Comparison of ENCODE assay signal across 8 mouse cellular contexts in genomic region chr4:100527554-100528001, GRCm38 (mm10). TPM values are rescaled to one million over a fixed set of nuclear protein-coding genes. Genes with fewer than 3 reads are reported as not detected.
A peak's percentile ranks its signal among the peaks of the same experiment; 100 is the strongest.
DNase-seq lines count a peak whose midpoint lies in the region; ATAC-seq and TF ChIP-seq lines count a peak whose summit lies in the region.

No protein-coding gene starts in this region.

- no peak for TF ChIP-seq EP300 in lung, postnatal 0 days (IDR thresholded peaks at IDR 0.05)

- ATAC-seq in lung, postnatal 0 days = peak; percentile 77
- no peak; the same call in 1 of the 2 replicates for ATAC-seq in forebrain, embryonic 12.5 days (ENCODE audit: low FRiP score)
- peak; percentile 88 for ATAC-seq in intestine, embryonic 16.5 days
- 0 out of 2 replicates have a peak, but pooled peaks have one; percentile 44 for ATAC-seq in neural tube, embryonic 12.5 days (ENCODE audit: low FRiP score, low read depth)
- ATAC-seq in megakaryocyte progenitor cell, adult 5-6 weeks (replicated peaks; ENCODE audit: poor library complexity) = no peak

- 0 out of 2 replicates have a peak, but pooled peaks cover 3% of the 10 kb centered on the region for H3K27me3 ChIP-seq in lung, postnatal 0 days (replicated peaks; ENCODE audit: insufficient read depth, low read length)
- peaks cover 42% of the 10 kb centered on the region for H3K27me3 ChIP-seq in forebrain, embryonic 12.5 days
- H3K27me3 ChIP-seq in intestine, embryonic 16.5 days (replicated peaks; ENCODE audit: control insufficient read depth, insufficient read depth, low read length) = no peaks in the 10 kb centered on the region
- H3K27me3 ChIP-seq in neural tube, embryonic 12.5 days (replicated peaks) = peaks cover 15% of the 10 kb centered on the region

- no peak for TF ChIP-seq CTCF in lung, postnatal 0 days (IDR thresholded peaks at IDR 0.05)
- no peak for TF ChIP-seq CTCF in lung, adult 2 months (IDR thresholded peaks at IDR 0.05; ENCODE audit: insufficient read depth, low read length)

- peaks cover 6% of the 10 kb centered on the region; the same call in 1 of the 2 replicates for H3K4me1 ChIP-seq in lung, postnatal 0 days (ENCODE audit: insufficient read depth, low read depth, low read length)
- no peaks in the 10 kb centered on the region for H3K4me1 ChIP-seq in lung, adult 2 months (ENCODE audit: control insufficient read depth, insufficient read depth, low read length)
- H3K4me1 ChIP-seq in forebrain, embryonic 12.5 days = peaks cover 26% of the 10 kb centered on the region
- H3K4me1 ChIP-seq in intestine, embryonic 16.5 days (ENCODE audit: control insufficient read depth, insufficient read depth, low read length) = peaks cover 7% of the 10 kb centered on the region
- H3K4me1 ChIP-seq in neural tube, embryonic 12.5 days = peaks cover 10% of the 10 kb centered on the region; the same call in 1 of the 2 replicates

- no peak for TF ChIP-seq POLR2A in lung, adult 2 months (IDR thresholded peaks at IDR 0.05; ENCODE audit: borderline replicate concordance, extremely low read depth, low read depth, low read length)

- DNase-seq in lung, postnatal 0 days (ENCODE audit: low spot score) = peak; percentile 64
- DNase-seq in lung, adult 2 months = no peak
- DNase-seq in frontal cortex, postnatal 10 days (ENCODE audit: low spot score in 2 of 2) = no peak
- DNase-seq in c-Kit-positive CD71-positive TER-119-positive erythroid progenitor cells, embryonic 14.5 days (ENCODE audit: low spot score) = no peak

- peak overlapping the region; percentile 19 for H3K4me3 ChIP-seq in lung, postnatal 0 days (ENCODE audit: low read depth, low read length)
- no peak overlapping the region for H3K4me3 ChIP-seq in lung, adult 2 months (replicated peaks; ENCODE audit: extremely low read depth, low read depth, low read length)
- peak overlapping the region; percentile 22; the same call in 1 of the 2 replicates for H3K4me3 ChIP-seq in forebrain, embryonic 12.5 days (replicated peaks)
- H3K4me3 ChIP-seq in intestine, embryonic 16.5 days (ENCODE audit: low read length) = peak overlapping the region; percentile 33
- H3K4me3 ChIP-seq in neural tube, embryonic 12.5 days = no peak overlapping the region

- no peaks in the 10 kb centered on the region for H3K36me3 ChIP-seq in lung, postnatal 0 days (ENCODE audit: insufficient read depth, low read length)
- no peaks in the 10 kb centered on the region for H3K36me3 ChIP-seq in forebrain, embryonic 12.5 days (replicated peaks)
- H3K36me3 ChIP-seq in intestine, embryonic 16.5 days (ENCODE audit: control insufficient read depth, insufficient read depth, low read length) = no peaks in the 10 kb centered on the region
- H3K36me3 ChIP-seq in neural tube, embryonic 12.5 days = no peaks in the 10 kb centered on the region

- H3K27ac ChIP-seq in lung, postnatal 0 days (ENCODE audit: low read length) = no peak overlapping the region
- no peak overlapping the region for H3K27ac ChIP-seq in forebrain, embryonic 12.5 days
- 0 out of 2 replicates have a peak overlapping the region, but pooled peaks have one; percentile 17 for H3K27ac ChIP-seq in intestine, embryonic 16.5 days (ENCODE audit: low read length)
- H3K27ac ChIP-seq in neural tube, embryonic 12.5 days = no peak overlapping the region

- no peak overlapping the region for H3K9ac ChIP-seq in lung, postnatal 0 days (replicated peaks; ENCODE audit: low read depth)
- no peak overlapping the region for H3K9ac ChIP-seq in forebrain, embryonic 12.5 days
- H3K9ac ChIP-seq in intestine, embryonic 16.5 days (ENCODE audit: low read depth, low read length) = peak overlapping the region; percentile 54
- no peak overlapping the region for H3K9ac ChIP-seq in neural tube, embryonic 12.5 days

- no peaks in the 10 kb centered on the region for H3K9me3 ChIP-seq in lung, postnatal 0 days (ENCODE audit: low read length)
- no peaks in the 10 kb centered on the region for H3K9me3 ChIP-seq in forebrain, embryonic 12.5 days
- no peaks in the 10 kb centered on the region for H3K9me3 ChIP-seq in intestine, embryonic 16.5 days (ENCODE audit: control insufficient read depth, low read length)
- H3K9me3 ChIP-seq in neural tube, embryonic 12.5 days = no peaks in the 10 kb centered on the region

- H3K4me2 ChIP-seq in lung, postnatal 0 days (replicated peaks; ENCODE audit: low read depth, low read length) = peak overlapping the region; percentile 48
- H3K4me2 ChIP-seq in forebrain, embryonic 12.5 days = peak overlapping the region; percentile 31
- peak overlapping the region; percentile 57 for H3K4me2 ChIP-seq in intestine, embryonic 16.5 days (ENCODE audit: low read depth, low read length)
- H3K4me2 ChIP-seq in neural tube, embryonic 12.5 days (replicated peaks) = peak overlapping the region; percentile 47

- WGBS in lung, postnatal 0 days = 6% methylated on average over 15 of the region's 15 CpGs
- WGBS in lung, adult 2 months = 11% methylated on average over 15 of the region's 15 CpGs
- 2% methylated on average over 15 of the region's 15 CpGs for WGBS in forebrain, embryonic 12.5 days
- WGBS in intestine, embryonic 16.5 days = 8% methylated on average over 15 of the region's 15 CpGs
- 4% methylated on average over 15 of the region's 15 CpGs for WGBS in neural tube, embryonic 12.5 days

RNA-seq across cellular contexts. Expression of gene Ube2u, which starts 48.9 kb away (rescaled TPM):
- 0.14 and 0.46 TPM in 2 replicates for polyA plus RNA-seq in lung, postnatal 0 days (2015; fragmentation: Nextera tagmentation; extraction: Ambion mirVana)
- polyA plus RNA-seq in lung, adult 2 months (2012; rRNA removed) = not detected in 2 replicates
- 0.69 and 0.88 TPM in 2 replicates for polyA plus RNA-seq in forebrain, embryonic 12.5 days (2016; fragmentation: Nextera tagmentation; extraction: Ambion mirVana)
- polyA plus RNA-seq in intestine, embryonic 16.5 days (2015; fragmentation: Nextera tagmentation; extraction: Ambion mirVana) = not detected in 2 replicates
- 0.17 and 0.44 TPM in 2 replicates for polyA plus RNA-seq in neural tube, embryonic 12.5 days (2016; fragmentation: Nextera tagmentation; extraction: Ambion mirVana)
- total RNA-seq in megakaryocyte progenitor cell, adult 5-6 weeks (2015) = not detected in 2 replicates
- not detected in 2 replicates for total RNA-seq in megakaryocyte progenitor cell, adult 5-6 weeks (2017)

Comparison
In these comparisons a context has a peak if more than half of its experiments do, and no peak if none do; other contexts are left out.
1. H3K4me3 ChIP-seq: peak in lung, postnatal 0 days (single experiment), forebrain, embryonic 12.5 days (single experiment) and intestine, embryonic 16.5 days (single experiment); none in lung, adult 2 months (single experiment) and neural tube, embryonic 12.5 days (single experiment).
2. ATAC-seq: peak in lung, postnatal 0 days (single experiment), intestine, embryonic 16.5 days (single experiment) and neural tube, embryonic 12.5 days (single experiment); none in forebrain, embryonic 12.5 days (single experiment) and megakaryocyte progenitor cell, adult 5-6 weeks (single experiment).
3. Peak in every context shown above with its lines, with median percentiles within 50 percentile points of each other: H3K4me2 ChIP-seq.